Mouse (Mus musculus) right cerebral cortex, postnatal 10 days (tissue): ENCODE measurements around the gene Tnfaip2.

ENCODE experiments used
- DNase-seq, 2 experiments: peaks; one replicate each; pipeline ENCODE4 v3.0.0; 2021; ENCODE audit warnings: low spot score in 2 of 2

The Tnfaip2 gene

GRCm38 (mm10) chr12:111442309-111443010 lies at the start of gene Tnfaip2:
TSS of gene Tnfaip2 (plus strand) at chr12:111442469.
- DNase-seq: no peak

GRCm38 (mm10) chr12:111394008-111394407 lies 48.3 kb upstream of the Tnfaip2 start:
- no peak for DNase-seq

- DNase-seq: no peak
Measured at GRCm38 (mm10) chr12:111396997-111397396, 45.3 kb upstream of the Tnfaip2 start.

GRCm38 (mm10) chr12:111401454-111402184 lies 40.6 kb upstream of the Tnfaip2 start:
- DNase-seq: peak; percentile 81 to 85

- DNase-seq: no peak
Measured at GRCm38 (mm10) chr12:111404880-111405279, 37.4 kb upstream of the Tnfaip2 start.

GRCm38 (mm10) chr12:111406622-111407021 lies 35.6 kb upstream of the Tnfaip2 start, which contains the start of gene Lbhd2:
TSS of gene Lbhd2 (plus strand) at chr12:111406809.
- no peak for DNase-seq

- peak; percentile 56 to 68 for DNase-seq
Measured at GRCm38 (mm10) chr12:111409583-111409982, 32.7 kb upstream of the Tnfaip2 start.

- DNase-seq: no peak
Measured at GRCm38 (mm10) chr12:111411631-111412355, 30.5 kb upstream of the Tnfaip2 start.

GRCm38 (mm10) chr12:111412581-111413284 lies 29.5 kb upstream of the Tnfaip2 start:
- DNase-seq: no peak

GRCm38 (mm10) chr12:111413300-111413699 lies 29.0 kb upstream of the Tnfaip2 start:
- DNase-seq: peak; percentile 89 to 93

- DNase-seq: no peak
Measured at GRCm38 (mm10) chr12:111416921-111417779, 25.1 kb upstream of the Tnfaip2 start, which contains the start of gene Exoc3l4. TSS of gene Exoc3l4 (plus strand) at chr12:111417017.

GRCm38 (mm10) chr12:111419918-111420317 lies 22.4 kb upstream of the Tnfaip2 start:
- no peak for DNase-seq

- DNase-seq: no peak
Measured at GRCm38 (mm10) chr12:111420946-111421709, 21.1 kb upstream of the Tnfaip2 start.

- DNase-seq: no peak
Measured at GRCm38 (mm10) chr12:111422852-111423251, 19.4 kb upstream of the Tnfaip2 start.

GRCm38 (mm10) chr12:111423570-111424129 lies 18.6 kb upstream of the Tnfaip2 start:
- DNase-seq: no peak

- DNase-seq: no peak
Measured at GRCm38 (mm10) chr12:111424547-111424946, 17.7 kb upstream of the Tnfaip2 start.

- peak; percentile 81 to 87 for DNase-seq
Measured at GRCm38 (mm10) chr12:111425258-111425657, 17.0 kb upstream of the Tnfaip2 start.

- peak; percentile 88 to 93 for DNase-seq
Measured at GRCm38 (mm10) chr12:111425789-111426460, 16.3 kb upstream of the Tnfaip2 start.
